Mouse (Mus musculus) CD4-positive helper T cell, adult 2 months (primary cell): ENCODE data around the gene Gpat3.

Experiments
- DNase-seq: peaks from one replicate; pipeline ENCODE4 v3.0.0-alpha.2; 2012; ENCODE audit warnings: low read depth, missing footprints, low spot score

Gpat3 gene

GRCm38 (mm10) chr5:100914989-100915388 is 69.5 kb downstream of the Gpat3 start:
- peak; percentile 79 for DNase-seq

GRCm38 (mm10) chr5:100915411-100915810 is 69.9 kb downstream of the Gpat3 start:
- no peak for DNase-seq

DNA sequence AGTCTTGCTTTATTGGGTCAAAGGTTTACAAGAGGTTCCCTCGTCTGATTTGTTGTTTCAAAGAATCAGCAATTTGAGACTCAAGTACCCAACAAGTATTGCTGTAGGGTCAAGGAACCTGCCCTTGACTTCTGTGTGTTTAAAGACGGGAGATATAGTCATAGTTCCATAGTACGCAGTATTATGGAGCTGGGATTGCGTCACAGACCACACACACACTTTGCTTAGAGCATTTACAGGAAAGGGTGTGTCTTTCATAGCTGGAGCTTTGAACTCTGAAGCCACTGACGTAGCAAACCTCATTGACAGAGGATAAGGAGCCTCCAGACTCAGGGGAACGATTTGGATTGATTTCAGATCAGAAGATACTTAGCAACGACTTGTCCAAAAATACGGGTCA is 70.9 kb downstream of the Gpat3 start:
- DNase-seq = peak; percentile 88

DNA sequence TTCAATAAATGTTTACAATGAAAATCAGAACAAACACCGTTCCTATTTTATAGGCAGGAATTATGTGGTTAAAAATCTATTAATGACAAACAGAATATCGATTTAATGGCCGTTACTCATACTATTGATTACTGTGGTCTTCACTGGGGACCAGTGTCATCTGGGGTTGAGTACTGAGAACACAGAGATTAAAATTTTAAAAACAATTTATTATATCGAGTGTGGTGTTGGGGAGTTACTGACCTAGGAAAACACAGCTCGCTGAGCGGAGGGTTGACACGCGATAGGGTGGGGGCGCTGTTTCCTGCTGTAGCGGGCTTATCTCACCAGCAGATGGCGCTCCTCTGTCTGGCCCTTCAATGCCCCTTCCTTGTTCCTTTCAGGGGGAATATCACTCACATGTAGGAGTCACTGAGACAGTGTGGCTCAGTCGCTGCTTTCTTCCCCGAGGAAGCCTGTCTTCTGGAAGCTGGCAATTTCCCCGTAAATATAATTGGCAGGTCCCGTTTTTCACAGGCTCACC is 71.8 kb downstream of the Gpat3 start:
- peak; percentile 68 for DNase-seq

- DNase-seq = peak; percentile 61
Measured at GRCm38 (mm10) chr5:100919069-100919468, 73.6 kb downstream of the Gpat3 start.

DNA sequence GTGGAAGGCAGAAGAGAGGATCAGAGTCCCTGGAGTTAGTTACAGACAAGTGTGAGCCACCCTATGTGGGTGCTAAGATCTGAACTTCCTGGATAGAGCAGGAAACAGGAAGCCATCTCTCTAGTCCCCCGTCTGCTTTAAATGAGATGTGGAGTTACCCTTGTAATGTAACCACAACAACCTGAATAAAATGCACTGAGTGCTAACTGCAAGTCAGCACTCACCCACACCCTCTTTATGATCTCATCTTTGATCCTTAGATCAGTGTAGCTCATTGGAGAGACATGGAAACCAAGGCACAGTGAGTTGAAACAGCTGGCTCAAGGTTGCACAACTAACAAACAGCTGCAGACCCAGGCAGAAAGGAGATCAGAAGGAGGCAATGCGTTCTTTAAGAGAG is 84.2 kb downstream of the Gpat3 start:
- DNase-seq = peak; percentile 61

DNA sequence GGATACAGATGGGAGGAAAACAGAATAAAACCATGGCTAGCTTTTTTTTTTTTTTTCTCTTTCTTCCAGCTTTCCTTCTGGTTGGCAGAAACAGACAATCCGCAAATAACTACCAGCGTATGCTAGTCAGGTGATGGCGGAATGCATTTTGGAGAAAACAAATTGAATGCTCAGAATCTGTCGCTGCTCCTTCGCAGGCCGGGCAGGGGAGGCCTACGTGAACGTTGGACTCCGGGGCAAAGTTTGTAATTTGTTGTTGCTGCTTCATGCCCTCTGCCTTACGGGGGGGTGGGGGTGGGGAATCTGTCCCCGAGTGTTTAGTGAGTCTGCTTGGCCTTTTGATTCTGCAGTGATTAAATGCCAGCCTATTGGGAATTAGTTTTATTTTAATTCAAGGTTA is 98.2 kb downstream of the Gpat3 start:
- no peak for DNase-seq

DNA sequence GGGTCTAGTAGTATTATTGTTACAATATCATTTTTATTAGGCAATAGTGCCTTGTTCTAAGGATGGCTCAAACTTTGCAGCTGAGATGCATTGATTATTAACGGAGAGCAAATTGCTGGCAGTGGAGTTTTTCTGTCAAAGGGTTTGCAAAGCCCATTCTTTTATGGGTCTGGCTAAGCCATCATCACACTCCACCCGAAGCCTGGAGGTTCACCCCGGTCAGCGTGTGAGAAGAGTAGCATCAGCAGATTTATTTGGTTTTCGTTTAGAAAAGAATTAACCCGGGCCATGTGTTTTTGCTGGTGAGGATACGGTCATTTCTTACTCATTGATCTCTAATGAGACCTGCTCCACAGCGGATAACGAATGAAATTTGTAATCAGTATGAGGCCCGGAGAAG is 99.8 kb downstream of the Gpat3 start:
- no peak for DNase-seq
